In genomic region chr2:83812483-83813272, GRCm38 (mm10) we compare ENCODE assay signal across 8 mouse cellular contexts. TPM values are rescaled to one million over a fixed set of nuclear protein-coding genes. Genes with fewer than 3 reads are reported as not detected.
DNase-seq lines count a peak whose midpoint lies in the region; ATAC-seq and TF ChIP-seq lines count a peak whose summit lies in the region.

Gene Fam171b, plus strand, starts transcription at chr2:83812636.

- DNase-seq in B cell, adult 2 months, result peak; percentile 61 to 65
- peak; percentile 97 for DNase-seq in brain, adult 2 months (ENCODE audit: low read depth, low spot score)
- peak; percentile 93 for DNase-seq in forebrain, embryonic 11.5 days (ENCODE audit: low spot score)
- peak; percentile 68 to 77 for DNase-seq in kidney, postnatal 25 days
- no peak for DNase-seq in liver, embryonic 14.5 days (ENCODE audit: low read depth in 3 of 3, low spot score in 3 of 3)
- peak; percentile 88 for DNase-seq in neural tube, embryonic 11.5 days (ENCODE audit: low spot score)

- H3K4me2 ChIP-seq in forebrain, embryonic 11.5 days (ENCODE audit: low read depth, low read length, severe bottlenecking), result peak within 1 kb of the TSS; percentile 74
- peak within 1 kb of the TSS; percentile 91 for H3K4me2 ChIP-seq in heart, embryonic 16.5 days (ENCODE audit: low read depth, low read length)
- peak within 1 kb of the TSS; percentile 55 for H3K4me2 ChIP-seq in liver, embryonic 14.5 days (ENCODE audit: low read depth)
- peak within 1 kb of the TSS; percentile 50 for H3K4me2 ChIP-seq in neural tube, embryonic 11.5 days (ENCODE audit: low read depth)
- peak within 1 kb of the TSS; percentile 95 for H3K4me2 ChIP-seq in stomach, embryonic 16.5 days (ENCODE audit: low read depth, low read length)

- TF ChIP-seq EP300 in liver, embryonic 14.5 days (IDR thresholded peaks at IDR 0.05; ENCODE audit: low read depth), result no peak

- peak within 1 kb of the TSS; percentile 81 for H3K27ac ChIP-seq in forebrain, embryonic 11.5 days (ENCODE audit: low read depth, low read length)
- no peak within 1 kb of the TSS for H3K27ac ChIP-seq in heart, embryonic 16.5 days (ENCODE audit: low read length)
- no peak within 1 kb of the TSS for H3K27ac ChIP-seq in liver, embryonic 14.5 days
- peak within 1 kb of the TSS; percentile 84 for H3K27ac ChIP-seq in neural tube, embryonic 11.5 days (ENCODE audit: low read depth, low read length)
- H3K27ac ChIP-seq in stomach, embryonic 16.5 days (ENCODE audit: low read length), result peak within 1 kb of the TSS; percentile 52

- no peaks in the 10 kb centered on the region for H3K9me3 ChIP-seq in forebrain, embryonic 11.5 days (ENCODE audit: control insufficient read depth, low read length)
- no peaks in the 10 kb centered on the region for H3K9me3 ChIP-seq in heart, embryonic 16.5 days (replicated peaks; ENCODE audit: control insufficient read depth, low read length)
- H3K9me3 ChIP-seq in liver, embryonic 14.5 days (ENCODE audit: control insufficient read depth, low read length), result no peaks in the 10 kb centered on the region
- H3K9me3 ChIP-seq in neural tube, embryonic 11.5 days (ENCODE audit: control insufficient read depth, low read length), result no peaks in the 10 kb centered on the region
- H3K9me3 ChIP-seq in stomach, embryonic 16.5 days (replicated peaks; ENCODE audit: control insufficient read depth, low read length), result no peaks in the 10 kb centered on the region

- H3K27me3 ChIP-seq in forebrain, embryonic 11.5 days (ENCODE audit: control insufficient read depth, insufficient read depth, low read length), result no peaks in the 10 kb centered on the region
- peaks cover 25% of the 10 kb centered on the region for H3K27me3 ChIP-seq in heart, embryonic 16.5 days (ENCODE audit: control insufficient read depth, insufficient read depth, low read length)
- peaks cover 34% of the 10 kb centered on the region for H3K27me3 ChIP-seq in liver, embryonic 14.5 days (ENCODE audit: control insufficient read depth, insufficient read depth, low read length)
- H3K27me3 ChIP-seq in neural tube, embryonic 11.5 days (ENCODE audit: control insufficient read depth, insufficient read depth, low read length), result no peaks in the 10 kb centered on the region
- H3K27me3 ChIP-seq in stomach, embryonic 16.5 days (ENCODE audit: control insufficient read depth, insufficient read depth, low read length), result no peaks in the 10 kb centered on the region; the same call in 1 of the 2 replicates

- H3K4me3 ChIP-seq in forebrain, embryonic 11.5 days (ENCODE audit: low read depth, low read length), result peak within 1 kb of the TSS; percentile 75
- peak within 1 kb of the TSS; percentile 63 for H3K4me3 ChIP-seq in heart, embryonic 16.5 days (ENCODE audit: low read length)
- H3K4me3 ChIP-seq in liver, embryonic 14.5 days (ENCODE audit: insufficient read depth in 1 of 2, low read depth in 2 of 2, low read length in 2 of 2), result peak within 1 kb of the TSS; percentile 34 to 40
- peak within 1 kb of the TSS; percentile 51 for H3K4me3 ChIP-seq in neural tube, embryonic 11.5 days (ENCODE audit: low read depth, low read length)
- peak within 1 kb of the TSS; percentile 79 for H3K4me3 ChIP-seq in stomach, embryonic 16.5 days (replicated peaks; ENCODE audit: low read length)

- no peak for TF ChIP-seq CTCF in liver, embryonic 14.5 days (IDR thresholded peaks at IDR 0.05; ENCODE audit: low read depth)

- ATAC-seq in forebrain, embryonic 11.5 days (replicated peaks; ENCODE audit: low FRiP score), result peak; percentile 97
- ATAC-seq in heart, embryonic 16.5 days (replicated peaks; ENCODE audit: extremely low read depth, insufficient read depth, low FRiP score), result peak; percentile 90
- ATAC-seq in liver, embryonic 14.5 days (ENCODE audit: insufficient read depth), result peak; percentile 53
- peak; percentile 95 for ATAC-seq in neural tube, embryonic 11.5 days (ENCODE audit: insufficient read depth, low FRiP score, low TSS enrichment)
- peak; percentile 91 for ATAC-seq in stomach, embryonic 16.5 days (ENCODE audit: insufficient read depth, low FRiP score)

- H3K36me3 ChIP-seq in forebrain, embryonic 11.5 days (ENCODE audit: control insufficient read depth, insufficient read depth, low read length), result no peaks in the 10 kb centered on the region
- H3K36me3 ChIP-seq in heart, embryonic 16.5 days (ENCODE audit: control insufficient read depth, insufficient read depth), result no peaks in the 10 kb centered on the region
- no peaks in the 10 kb centered on the region for H3K36me3 ChIP-seq in liver, embryonic 14.5 days (replicated peaks; ENCODE audit: control insufficient read depth, insufficient read depth, low read depth)
- H3K36me3 ChIP-seq in neural tube, embryonic 11.5 days (ENCODE audit: control insufficient read depth, insufficient read depth, low read length), result no peaks in the 10 kb centered on the region
- H3K36me3 ChIP-seq in stomach, embryonic 16.5 days (ENCODE audit: control insufficient read depth, insufficient read depth, low read length), result no peaks in the 10 kb centered on the region

- H3K4me1 ChIP-seq in forebrain, embryonic 11.5 days (replicated peaks; ENCODE audit: control insufficient read depth, insufficient read depth, low read length), result no peaks in the 10 kb centered on the region; the same call in 1 of the 2 replicates
- H3K4me1 ChIP-seq in heart, embryonic 16.5 days (ENCODE audit: control insufficient read depth, insufficient read depth, low read length), result peaks cover 3% of the 10 kb centered on the region; the same call in 1 of the 2 replicates
- no peaks in the 10 kb centered on the region for H3K4me1 ChIP-seq in liver, embryonic 14.5 days (replicated peaks; ENCODE audit: control insufficient read depth in 2 of 2, insufficient read depth in 2 of 2, low read length in 1 of 2)
- H3K4me1 ChIP-seq in neural tube, embryonic 11.5 days (ENCODE audit: control insufficient read depth, insufficient read depth, low read length), result no peaks in the 10 kb centered on the region
- H3K4me1 ChIP-seq in stomach, embryonic 16.5 days (ENCODE audit: control insufficient read depth, insufficient read depth, low read length), result peaks cover 4% of the 10 kb centered on the region; the same call in 1 of the 2 replicates

- WGBS in forebrain, embryonic 11.5 days, result under 1% methylated on average over 57 of the region's 63 CpGs
- under 1% methylated on average over 54 of the region's 63 CpGs for WGBS in heart, embryonic 16.5 days
- WGBS in liver, embryonic 14.5 days (ENCODE audit: insufficient replicate concordance), result 1% methylated on average over 62 of the region's 63 CpGs
- WGBS in neural tube, embryonic 11.5 days, result under 1% methylated on average over 49 of the region's 63 CpGs
- under 1% methylated on average over 63 of the region's 63 CpGs for WGBS in stomach, embryonic 16.5 days

- peak within 1 kb of the TSS; percentile 93 for H3K9ac ChIP-seq in forebrain, embryonic 11.5 days (ENCODE audit: low read length)
- peak within 1 kb of the TSS; percentile 74 for H3K9ac ChIP-seq in heart, embryonic 16.5 days (ENCODE audit: low read length)
- no peak within 1 kb of the TSS for H3K9ac ChIP-seq in liver, embryonic 14.5 days (replicated peaks)
- peak within 1 kb of the TSS; percentile 91 for H3K9ac ChIP-seq in neural tube, embryonic 11.5 days (ENCODE audit: low read length)
- peak within 1 kb of the TSS; percentile 85 for H3K9ac ChIP-seq in stomach, embryonic 16.5 days (ENCODE audit: low read length)

RNA-seq across cellular contexts. Expression of gene Fam171b, which starts in this region (rescaled TPM):
- polyA plus RNA-seq in forebrain, embryonic 11.5 days (2014; fragmentation: Nextera tagmentation; extraction: Ambion mirVana), result 56.6 and 58.9 TPM in 2 replicates
- 1.7 and 1.8 TPM in 2 replicates for polyA plus RNA-seq in heart, embryonic 16.5 days (2015; fragmentation: Nextera tagmentation; extraction: Ambion mirVana)
- 0.11 TPM in 2 replicates for polyA plus RNA-seq in liver, embryonic 14.5 days (2012; rRNA removed)
- 0.06 and 0.15 TPM in 2 replicates for polyA plus RNA-seq in liver, embryonic 14.5 days (2014; fragmentation: Nextera tagmentation; extraction: Ambion mirVana)
- 64.0 and 73.0 TPM in 2 replicates for polyA plus RNA-seq in neural tube, embryonic 11.5 days (2014; fragmentation: Nextera tagmentation; extraction: Ambion mirVana)
- 12.2 and 13.0 TPM in 2 replicates for polyA plus RNA-seq in stomach, embryonic 16.5 days (2015; fragmentation: Nextera tagmentation; extraction: Ambion mirVana)

Comparison
In these comparisons a context has a peak if more than half of its experiments do, and no peak if none do; other contexts are left out.
1. Peak in ATAC-seq, H3K4me3 ChIP-seq and H3K4me2 ChIP-seq in liver, embryonic 14.5 days; RNA of the gene not detected or under 1 TPM.
2. DNase-seq: peak in B cell, adult 2 months (2 of 2), brain, adult 2 months (single experiment), forebrain, embryonic 11.5 days (single experiment), kidney, postnatal 25 days (2 of 2) and neural tube, embryonic 11.5 days (single experiment); none in liver, embryonic 14.5 days (0 of 3).
3. H3K27ac ChIP-seq: peak in forebrain, embryonic 11.5 days (single experiment), neural tube, embryonic 11.5 days (single experiment) and stomach, embryonic 16.5 days (single experiment); none in heart, embryonic 16.5 days (single experiment) and liver, embryonic 14.5 days (single experiment).
4. Peak in every context shown above with its lines, with median percentiles within 50 percentile points of each other: ATAC-seq, H3K4me2 ChIP-seq and H3K4me3 ChIP-seq.